Mouse (Mus musculus) forebrain, postnatal 0 days (tissue): ENCODE data around the gene Lmf2. TPM values are rescaled to one million over a fixed set of nuclear protein-coding genes. Genes with fewer than 3 reads are reported as not detected.

Experiments
- ATAC-seq: fragments of 200-750 bp; cut with Nextera tagmentation; 2 replicates; pipeline ENCODE4 v1.8.0; 2017; ENCODE audit warnings: mild to moderate bottlenecking, moderate library complexity
- DNase-seq: peaks from one replicate; pipeline ENCODE4 v3.0.0-alpha.2; 2015
- H3K27ac ChIP-seq: fragments of 300-500 bp; sonication (generic); 2 replicates; pipeline ENCODE4 v1.5.1; 2014; ENCODE audit warnings: low read depth, mild to moderate bottlenecking, antibody characterized with exemption, low read length, moderate library complexity, mixed read lengths
- H3K27me3 ChIP-seq: fragments of 300-500 bp; sonication (generic); 2 replicates; pipeline ENCODE4 v1.6.1; 2014; ENCODE audit warnings: mild to moderate bottlenecking, low read length, mixed read lengths; ENCODE audit not compliant: insufficient read depth
- H3K36me3 ChIP-seq: fragments of 300-500 bp; sonication (generic); 2 replicates; pipeline ENCODE4 v1.6.1; 2014; ENCODE audit warnings: mild to moderate bottlenecking, moderate library complexity; ENCODE audit not compliant: insufficient read depth
- H3K4me1 ChIP-seq: fragments of 300-500 bp; sonication (generic); 2 replicates; pipeline ENCODE4 v1.6.1; 2014; ENCODE audit warnings: antibody characterized with exemption; ENCODE audit not compliant: insufficient read depth
- H3K4me2 ChIP-seq: fragments of 300-500 bp; sonication (generic); 2 replicates; pipeline ENCODE4 v1.6.1; 2014; ENCODE audit warnings: low read depth, mild to moderate bottlenecking, moderate library complexity
- H3K4me3 ChIP-seq: fragments of 300-500 bp; sonication (generic); 2 replicates; pipeline ENCODE4 v1.5.1; 2014; ENCODE audit warnings: low read depth, low read length, mixed read lengths
- H3K9ac ChIP-seq: fragments of 300-500 bp; sonication (generic); 2 replicates; pipeline ENCODE4 v1.6.1; 2014; ENCODE audit warnings: mild to moderate bottlenecking
- H3K9me3 ChIP-seq: fragments of 300-500 bp; sonication (generic); 2 replicates; pipeline ENCODE4 v1.6.1; 2016; ENCODE audit warnings: low read length
- CTCF ChIP-seq: sonication (generic); IDR thresholded peaks from 2 replicates; pipeline ENCODE4 v1.5.1; 2016; ENCODE audit warnings: antibody characterized with exemption, control low read depth, low read depth
- whole genome bisulfite sequencing: fragments of 180-500 bp; shearing (Covaris S2); extraction: QIAGEN DNeasy Blood & Tissue Kit; methylation state at CpG from one replicate; pipeline ENCODE4 v1.1.7; 2014; 5-methylcytosine and 5-hydroxymethylcytosine counted together
- polyA plus RNA-seq: library from polyadenylated mRNA; unstranded; fragments of >200 nt; fragmentation: Nextera tagmentation; extraction: Ambion mirVana; gene quantifications from 2 replicates; pipeline ENCODE4 v1.2.1, GENCODE M21; 2015
- total RNA-seq: library from RNA; depleted of rRNA; stranded (reverse); fragments of >200 nt; gene quantifications from 2 replicates; pipeline ENCODE4 v1.2.3, GENCODE M21; 2014

The Lmf2 gene
- total and polyA plus RNA-seq, 2 experiments from 2014 or later = 17.0 to 25.4 TPM

DNA sequence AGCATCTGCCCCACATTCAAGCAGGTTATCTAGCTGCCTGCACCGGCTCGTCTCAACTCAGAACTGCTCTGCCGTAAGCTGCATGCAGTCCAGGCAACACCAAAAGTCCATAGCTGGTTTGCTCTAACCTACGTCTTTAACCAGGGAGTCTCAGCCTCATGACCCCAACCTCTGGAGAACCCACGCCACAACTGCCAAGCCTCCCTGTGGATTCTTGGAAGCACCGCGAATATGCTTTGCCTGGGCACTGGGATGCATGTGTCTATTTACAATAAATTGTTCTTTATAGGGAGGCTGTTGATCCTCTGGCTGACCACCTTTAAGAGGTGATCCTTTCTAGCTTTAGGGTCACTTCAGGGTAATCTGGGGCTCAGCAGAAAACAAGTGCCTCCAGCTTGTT is 17.1 kb upstream of the Lmf2 start:
- Histone ChIP-seq H3K27ac (no peak overlapping the region), H3K9ac (peak overlapping the region; percentile 92; the same call in 1 of the 2 replicates)
- WGBS = 83% methylated on average over 7 of the region's 7 CpGs

GRCm38 (mm10) chr15:89372068-89372467 is 16.6 kb upstream of the Lmf2 start:
- H3K4me3 ChIP-seq = no peak overlapping the region
- H3K9me3 ChIP-seq = no peaks in the 10 kb centered on the region
- no peak for TF ChIP-seq CTCF
- ATAC-seq = no peak
- 84% methylated on average over 13 of the region's 13 CpGs for WGBS
- H3K27ac ChIP-seq = no peak overlapping the region
- peaks cover 53% of the 10 kb centered on the region for H3K36me3 ChIP-seq
- H3K4me1 ChIP-seq = peaks cover 3% of the 10 kb centered on the region; the same call in 1 of the 2 replicates
- peaks cover 11% of the 10 kb centered on the region for H3K27me3 ChIP-seq
- no peak overlapping the region for H3K9ac ChIP-seq
- DNase-seq = no peak
- H3K4me2 ChIP-seq = no peak overlapping the region

More for the DNA sequence above, 17.1 kb upstream of the Lmf2 start:
- Histone ChIP-seq H3K4me2 (peak overlapping the region; percentile 78), H3K36me3 (peaks cover 48% of the 10 kb centered on the region), H3K4me3 (no peak overlapping the region; the same call in 1 of the 2 replicates), H3K9me3 (no peaks in the 10 kb centered on the region), H3K4me1 (peaks cover 3% of the 10 kb centered on the region; the same call in 1 of the 2 replicates), H3K27me3 (peaks cover 15% of the 10 kb centered on the region)
- no peak for ATAC-seq
- no peak for DNase-seq
- no peak for TF ChIP-seq CTCF

- H3K27ac ChIP-seq = no peak overlapping the region
- ATAC-seq (no peak), DNase-seq (no peak)
- H3K36me3 ChIP-seq = peaks cover 92% of the 10 kb centered on the region
- no peaks in the 10 kb centered on the region for H3K4me1 ChIP-seq
- H3K27me3 ChIP-seq = no peaks in the 10 kb centered on the region
- H3K4me3 ChIP-seq = no peak overlapping the region
- TF ChIP-seq CTCF = no peak
- no peak overlapping the region for H3K9ac ChIP-seq
- no peaks in the 10 kb centered on the region for H3K9me3 ChIP-seq
- no peak overlapping the region for H3K4me2 ChIP-seq
- WGBS = 91% methylated on average over 4 of the region's 4 CpGs
Observed at GRCm38 (mm10) chr15:89365141-89365551, 9.7 kb upstream of the Lmf2 start.

DNA sequence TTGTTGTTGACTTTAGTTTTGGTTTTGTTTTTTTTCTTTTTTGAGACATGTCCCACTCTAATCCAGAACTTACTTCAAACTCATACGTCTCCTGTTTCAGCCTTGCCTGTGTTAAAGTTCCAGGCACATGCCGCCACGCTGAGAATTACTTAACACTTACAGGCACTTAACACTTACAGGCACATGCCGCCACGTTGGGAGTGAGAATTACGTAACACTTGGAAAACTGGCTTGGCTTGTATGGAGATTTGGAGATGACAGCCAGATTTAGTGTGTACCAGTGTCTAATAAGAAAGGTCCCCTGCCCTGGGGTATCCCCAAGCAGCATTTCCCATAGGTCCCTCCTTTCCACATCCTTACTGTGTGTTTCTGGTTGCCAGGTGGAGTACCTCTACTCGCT is 7.6 kb upstream of the Lmf2 start:
- no peak for TF ChIP-seq CTCF
- WGBS = 90% methylated on average over 7 of the region's 7 CpGs
- Histone ChIP-seq H3K4me1 (no peaks in the 10 kb centered on the region), H3K4me3 (no peak overlapping the region), H3K27me3 (no peaks in the 10 kb centered on the region), H3K36me3 (peaks cover 74% of the 10 kb centered on the region), H3K9ac (no peak overlapping the region), H3K27ac (no peak overlapping the region), H3K9me3 (no peaks in the 10 kb centered on the region), H3K4me2 (no peak overlapping the region)
- no peak for ATAC-seq
- no peak for DNase-seq

DNA sequence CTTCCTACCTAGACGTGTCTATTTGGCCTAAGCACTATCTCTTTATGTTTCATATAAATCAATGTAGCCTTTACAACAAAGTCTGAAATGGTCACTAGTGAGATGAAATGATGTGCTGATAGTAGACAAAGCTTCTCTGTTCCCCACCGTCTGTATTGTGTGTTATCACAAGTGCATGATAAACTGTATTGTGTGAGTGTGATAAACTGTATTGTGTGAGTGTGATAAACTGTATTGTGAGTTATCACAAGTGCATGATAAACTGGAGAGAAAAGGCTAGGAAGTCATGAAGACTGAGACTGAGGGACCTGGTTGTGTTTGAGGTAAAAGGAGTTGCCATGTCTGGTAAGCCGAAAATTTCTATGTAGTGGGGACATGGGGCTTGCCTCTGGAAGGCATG is 3.3 kb upstream of the Lmf2 start:
- ATAC-seq (no peak), DNase-seq (no peak)
- TF ChIP-seq CTCF = no peak
- H3K27me3 ChIP-seq = no peaks in the 10 kb centered on the region
- no peak overlapping the region for H3K27ac ChIP-seq
- H3K9ac ChIP-seq = no peak overlapping the region
- H3K4me2 ChIP-seq = no peak overlapping the region
- H3K4me3 ChIP-seq = no peak overlapping the region
- no peaks in the 10 kb centered on the region for H3K9me3 ChIP-seq
- peaks cover 16% of the 10 kb centered on the region for H3K4me1 ChIP-seq
- WGBS = 86% methylated on average over 3 of the region's 3 CpGs
- H3K36me3 ChIP-seq = peaks cover 33% of the 10 kb centered on the region

GRCm38 (mm10) chr15:89356372-89356771 is 913 bp upstream of the Lmf2 start:
- Histone ChIP-seq H3K4me1 (peaks cover 16% of the 10 kb centered on the region), H3K9ac (peak overlapping the region; percentile 78), H3K4me3 (peak overlapping the region; percentile 82), H3K36me3 (peaks cover 31% of the 10 kb centered on the region), H3K4me2 (peak overlapping the region; percentile 87), H3K9me3 (no peaks in the 10 kb centered on the region), H3K27me3 (no peaks in the 10 kb centered on the region), H3K27ac (peak overlapping the region; percentile 91)
- TF ChIP-seq CTCF = no peak
- ATAC-seq (peak; percentile 77), DNase-seq (peak; percentile 85)
- 0% methylated on average over 15 of the region's 15 CpGs for WGBS

DNA sequence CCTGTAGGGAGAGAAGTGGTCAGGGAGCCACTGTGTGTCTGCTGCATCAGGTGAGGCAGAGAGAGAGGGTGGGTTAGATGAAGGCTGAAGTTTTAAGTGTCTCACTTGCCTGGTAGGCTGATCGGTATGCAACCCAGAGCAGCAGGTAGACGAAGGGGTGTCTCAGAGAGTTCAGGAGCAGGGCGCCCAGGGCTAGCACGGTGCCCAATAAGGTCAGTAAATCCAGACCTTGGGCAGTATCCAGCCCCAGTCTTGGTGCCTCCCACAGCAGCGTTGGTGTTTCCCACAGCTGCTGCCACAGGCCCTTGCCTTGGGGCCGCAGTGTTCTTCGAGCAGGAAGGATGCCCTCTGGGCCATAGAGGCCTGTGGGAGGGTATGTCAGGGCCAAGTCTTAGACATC is 1.0 kb downstream of the Lmf2 start:
- peak overlapping the region; percentile 87 for H3K4me2 ChIP-seq
- no peaks in the 10 kb centered on the region for H3K9me3 ChIP-seq
- no peak overlapping the region for H3K27ac ChIP-seq
- no peaks in the 10 kb centered on the region for H3K27me3 ChIP-seq
- peaks cover 16% of the 10 kb centered on the region for H3K4me1 ChIP-seq
- no peak for ATAC-seq
- peaks cover 34% of the 10 kb centered on the region for H3K36me3 ChIP-seq
- H3K9ac ChIP-seq = peak overlapping the region; percentile 78
- peak overlapping the region; percentile 82; the same call in 1 of the 2 replicates for H3K4me3 ChIP-seq
- TF ChIP-seq CTCF = no peak
- 84% methylated on average over 7 of the region's 7 CpGs for WGBS
- DNase-seq = no peak
